Mouse (Mus musculus) G1E (cell line): Measurements from ENCODE around the gene Bcas2. TPM values are rescaled to one million over a fixed set of nuclear protein-coding genes. Genes with fewer than 3 reads are reported as not detected.
"Not testable (repeated sequence)": the region's sequence is repeated elsewhere in the genome, so short reads cannot be mapped to it uniquely, and the experiment has no call there.

Experiments used
- ATAC-seq: 2 replicates; pipeline ENCODE4 v1.8.0; 2016; ENCODE audit warnings: mild to moderate bottlenecking; ENCODE audit not compliant: insufficient number of reproducible peaks, poor library complexity, low FRiP score, severe bottlenecking; ENCODE audit errors: extremely low read depth
- DNase-seq: peaks from one replicate; pipeline ENCODE4 v3.0.0; 2012; ENCODE audit warnings: low spot score
- H3K27me3 ChIP-seq: 2 replicates; pipeline ENCODE4 v1.6.1; 2012; ENCODE audit warnings: mild to moderate bottlenecking, low read length, inconsistent platforms; ENCODE audit not compliant: insufficient read depth
- H3K36me3 ChIP-seq: replicated peaks from 2 replicates; pipeline ENCODE3; 2012; ENCODE audit warnings: mild to moderate bottlenecking, inconsistent platforms
- H3K4me1 ChIP-seq: 2 replicates; pipeline ENCODE4 v1.6.1; 2012; ENCODE audit warnings: low read depth, low read length, inconsistent platforms, mixed read lengths; ENCODE audit not compliant: insufficient read depth
- H3K4me3 ChIP-seq: 2 replicates; pipeline ENCODE4 v1.5.1; 2012; ENCODE audit warnings: low read depth, mild to moderate bottlenecking, inconsistent platforms, low read length, moderate library complexity, mixed read lengths
- H3K9me3 ChIP-seq: replicated peaks from 2 replicates; pipeline ENCODE4 v1.6.1; 2012; ENCODE audit warnings: inconsistent platforms
- CTCF ChIP-seq: IDR thresholded peaks from 2 replicates; pipeline ENCODE4 v1.5.1; 2012; ENCODE audit warnings: low read depth, low read length, inconsistent platforms, mixed read lengths
- GATA1 ChIP-seq: IDR thresholded peaks from 2 replicates; pipeline ENCODE4 v1.6.1; 2012; ENCODE audit warnings: borderline replicate concordance, low read length, inconsistent platforms, mixed read lengths
- GATA2 ChIP-seq: IDR thresholded peaks from 2 replicates; pipeline ENCODE4 v1.6.1; 2012; ENCODE audit warnings: low read depth, low read length, inconsistent platforms, borderline replicate concordance
- POLR2AphosphoS5 ChIP-seq: IDR thresholded peaks from 2 replicates; pipeline ENCODE4 v1.6.1; 2012; ENCODE audit warnings: low read depth, low read length, inconsistent platforms; ENCODE audit not compliant: insufficient replicate concordance
- TAL1 ChIP-seq: conservative IDR thresholded peaks from 2 replicates; pipeline ENCODE4 v1.6.1; 2012; ENCODE audit warnings: low read depth, low read length, inconsistent platforms, mixed read lengths
- polyA plus RNA-seq: library from polyadenylated mRNA; stranded (reverse); fragments of >175 nt; gene quantifications from 2 replicates; pipeline ENCODE4 v1.2.3, GENCODE M21; 2012
- total RNA-seq, 2 experiments: library from RNA; stranded (forward) in 1 of 2; stranded (reverse) in 1 of 2; fragments of 200-1000 nt in 1 of 2; fragments of >200 nt in 1 of 2; fragmentation: Nextera tagmentation in 1 of 2; gene quantifications; 2 replicates each; pipeline ENCODE4 v1.2.3; 2014 to 2017

Gene Bcas2
- total and polyA plus RNA-seq, 3 experiments: 110 to 292 (median 132) TPM

- ATAC-seq (no peak), DNase-seq (no peak)
- no peak overlapping the region for H3K4me3 ChIP-seq
- H3K4me1 ChIP-seq: peaks cover 19% of the 10 kb centered on the region
- H3K36me3 ChIP-seq: no peaks in the 10 kb centered on the region
- TF ChIP-seq POLR2AphosphoS5 (no peak), TAL1 (no peak), GATA2 (no peak), GATA1 (no peak), CTCF (no peak)
- H3K9me3 ChIP-seq: peaks cover 23% of the 10 kb centered on the region
- H3K27me3 ChIP-seq: no peaks in the 10 kb centered on the region
Observed at GRCm38 (mm10) chr3:103213537-103213936, 42.1 kb downstream of the Bcas2 start.

- no peak overlapping the region for H3K4me3 ChIP-seq
- peaks cover 17% of the 10 kb centered on the region for H3K4me1 ChIP-seq
- H3K27me3 ChIP-seq: no peaks in the 10 kb centered on the region
- DNase-seq: no peak
- TF ChIP-seq TAL1: no peak
- TF ChIP-seq GATA1: no peak
- TF ChIP-seq GATA2: no peak
- no peak for TF ChIP-seq POLR2AphosphoS5
- TF ChIP-seq CTCF: no peak
- ATAC-seq: no peak
- H3K36me3 ChIP-seq: no peaks in the 10 kb centered on the region
- peaks cover 25% of the 10 kb centered on the region for H3K9me3 ChIP-seq
Observed at GRCm38 (mm10) chr3:103214593-103215285, 43.3 kb downstream of the Bcas2 start.

GRCm38 (mm10) chr3:103215399-103215798, 43.9 kb downstream of the Bcas2 start:
- DNase-seq, H3K36me3 ChIP-seq, H3K4me3 ChIP-seq, ATAC-seq, H3K27me3 ChIP-seq: not testable (repeated sequence)
- H3K4me1 ChIP-seq: peaks cover 17% of the 10 kb centered on the region
- peaks cover 29% of the 10 kb centered on the region for H3K9me3 ChIP-seq

- no peak for TF ChIP-seq TAL1
- no peak for TF ChIP-seq CTCF
- TF ChIP-seq POLR2AphosphoS5: no peak
- TF ChIP-seq GATA1: no peak
- TF ChIP-seq GATA2: no peak
- DNase-seq: no peak
- Histone ChIP-seq H3K27me3 (no peaks in the 10 kb centered on the region), H3K36me3 (no peaks in the 10 kb centered on the region), H3K4me1 (no peaks in the 10 kb centered on the region), H3K4me3 (no peak overlapping the region), H3K9me3 (peaks cover 7% of the 10 kb centered on the region)
- no peak for ATAC-seq
Observed at GRCm38 (mm10) chr3:103221435-103221834, 50.0 kb downstream of the Bcas2 start.

DNA sequence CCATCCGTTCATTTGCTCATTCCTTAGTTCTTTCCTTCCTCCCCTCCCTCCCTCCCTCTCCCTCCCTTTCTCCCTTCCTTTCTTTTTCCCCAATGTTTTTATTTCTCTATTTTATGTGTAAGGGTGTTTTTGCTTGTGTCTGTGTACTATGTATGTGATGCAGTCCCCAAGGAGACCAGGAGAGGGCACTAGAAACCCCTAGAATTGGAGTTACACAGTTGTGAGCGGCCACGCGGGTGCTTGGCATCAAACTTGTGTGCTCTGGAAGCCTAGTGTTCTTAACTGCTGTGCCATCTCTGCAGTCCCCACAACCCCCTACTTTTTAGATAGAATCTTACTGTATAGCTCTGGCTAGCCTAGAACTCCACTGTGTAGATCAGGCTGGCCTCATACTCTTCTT, 52.3 kb downstream of the Bcas2 start:
- Histone ChIP-seq H3K27me3 (no peaks in the 10 kb centered on the region), H3K36me3 (no peaks in the 10 kb centered on the region), H3K9me3 (peaks cover 24% of the 10 kb centered on the region), H3K4me1 (no peaks in the 10 kb centered on the region), H3K4me3 (no peak overlapping the region)
- TF ChIP-seq POLR2AphosphoS5: no peak
- no peak for TF ChIP-seq GATA2
- no peak for DNase-seq
- ATAC-seq: no peak

DNA sequence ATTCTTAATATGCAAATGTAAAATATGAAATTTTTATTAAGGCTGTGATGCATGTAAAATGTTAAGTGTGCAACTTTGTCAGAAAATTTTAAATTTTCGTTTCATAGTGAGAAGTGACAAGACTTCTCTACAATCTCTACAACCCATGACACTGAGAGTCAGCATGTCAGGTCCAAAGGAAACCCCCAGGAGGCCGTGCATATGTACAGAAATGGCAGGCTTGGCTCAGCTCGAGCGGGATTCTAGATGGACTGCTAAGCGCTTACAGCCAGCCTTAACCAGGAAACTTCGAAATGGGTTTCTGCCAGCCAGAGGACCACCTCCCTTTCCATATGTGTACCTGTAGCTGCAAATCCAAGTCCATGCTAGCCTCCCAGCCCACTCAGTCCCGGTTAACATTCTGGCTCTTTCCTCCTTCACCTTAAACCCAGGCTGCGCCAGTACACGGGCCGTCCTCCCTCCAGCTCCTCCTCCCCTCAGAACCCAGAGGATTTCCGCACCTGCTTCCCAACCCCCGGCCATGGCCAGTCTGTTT, 52.8 kb downstream of the Bcas2 start:
- ATAC-seq (no peak), DNase-seq (no peak)
- Histone ChIP-seq H3K36me3 (no peaks in the 10 kb centered on the region), H3K27me3 (no peaks in the 10 kb centered on the region), H3K4me1 (no peaks in the 10 kb centered on the region), H3K4me3 (no peak overlapping the region), H3K9me3 (peaks cover 28% of the 10 kb centered on the region)
- TF ChIP-seq GATA2 (no peak), TAL1 (no peak), CTCF (no peak), POLR2AphosphoS5 (no peak), GATA1 (no peak)

DNA sequence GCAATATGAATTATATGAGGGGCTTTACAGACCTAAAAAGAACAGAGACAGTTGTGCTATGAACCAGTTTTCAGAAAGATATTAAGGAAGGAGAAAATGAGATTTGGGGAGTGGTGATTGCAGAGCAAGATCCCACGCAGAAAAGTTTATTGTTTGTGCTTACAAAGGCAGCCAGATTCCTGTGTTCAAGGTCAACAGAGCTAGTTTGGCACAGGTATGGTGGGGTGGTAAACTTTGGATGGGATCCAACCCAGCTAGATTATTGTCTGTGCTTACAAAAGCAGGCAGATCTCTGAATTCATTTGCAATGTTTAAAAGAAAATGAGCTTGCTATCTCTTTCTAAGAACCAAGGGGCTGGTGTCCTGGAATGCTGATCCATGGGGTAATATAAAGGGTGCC, 56.3 kb downstream of the Bcas2 start:
- ATAC-seq (no peak), DNase-seq (no peak)
- Histone ChIP-seq H3K9me3 (peaks cover 25% of the 10 kb centered on the region), H3K27me3 (no peaks in the 10 kb centered on the region), H3K36me3 (no peaks in the 10 kb centered on the region), H3K4me1 (no peaks in the 10 kb centered on the region), H3K4me3 (no peak overlapping the region)
- TF ChIP-seq CTCF (no peak), GATA2 (no peak), POLR2AphosphoS5 (no peak), TAL1 (no peak), GATA1 (no peak)

Other genes with a start within 250 kb of the Bcas2 start
- not detected in 2 replicates for gene Sycp1, start 235.6 kb upstream of the Bcas2 start, total RNA-seq (2014; fragmentation: Nextera tagmentation)
- gene Sycp1, start 235.6 kb upstream of the Bcas2 start, total RNA-seq (2017): 0.06 and 0.22 TPM in 2 replicates
- gene Sycp1, start 235.6 kb upstream of the Bcas2 start, polyA plus RNA-seq: not detected in 2 replicates
- gene Nr1h5, start 207.5 kb upstream of the Bcas2 start, total RNA-seq (2014; fragmentation: Nextera tagmentation): not detected in 2 replicates
- not detected in 2 replicates for gene Nr1h5, start 207.5 kb upstream of the Bcas2 start, total RNA-seq (2017)
- not detected in 2 replicates for gene Nr1h5, start 207.5 kb upstream of the Bcas2 start, polyA plus RNA-seq
- 32.0 and 43.6 TPM in 2 replicates for gene Sike1, start 175.9 kb upstream of the Bcas2 start, total RNA-seq (2014; fragmentation: Nextera tagmentation)
- 36.4 and 39.8 TPM in 2 replicates for gene Sike1, start 175.9 kb upstream of the Bcas2 start, total RNA-seq (2017)
- gene Sike1, start 175.9 kb upstream of the Bcas2 start, polyA plus RNA-seq: 2.7 and 3.8 TPM in 2 replicates
- gene Csde1, start 151.2 kb upstream of the Bcas2 start, total RNA-seq (2014; fragmentation: Nextera tagmentation): 459 and 468 TPM in 2 replicates
- 384 and 537 TPM in 2 replicates for gene Csde1, start 151.2 kb upstream of the Bcas2 start, total RNA-seq (2017)
- gene Csde1, start 151.2 kb upstream of the Bcas2 start, polyA plus RNA-seq: 8.5 and 12.6 TPM in 2 replicates
- gene Nras, start 113.4 kb upstream of the Bcas2 start, total RNA-seq (2014; fragmentation: Nextera tagmentation): 109 and 132 TPM in 2 replicates
- 131 and 146 TPM in 2 replicates for gene Nras, start 113.4 kb upstream of the Bcas2 start, total RNA-seq (2017)
- 5.9 and 6.3 TPM in 2 replicates for gene Nras, start 113.4 kb upstream of the Bcas2 start, polyA plus RNA-seq
- gene Ampd1, start 97.6 kb upstream of the Bcas2 start, total RNA-seq (2014; fragmentation: Nextera tagmentation): not detected in 2 replicates
- gene Ampd1, start 97.6 kb upstream of the Bcas2 start, total RNA-seq (2017): 0.23 and 0.49 TPM in 2 replicates
- not detected in 2 replicates for gene Ampd1, start 97.6 kb upstream of the Bcas2 start, polyA plus RNA-seq
- gene Dennd2c, start 69.1 kb upstream of the Bcas2 start, total RNA-seq (2014; fragmentation: Nextera tagmentation): 6.0 and 14.1 TPM in 2 replicates
- gene Dennd2c, start 69.1 kb upstream of the Bcas2 start, total RNA-seq (2017): 5.3 and 7.2 TPM in 2 replicates
- 0.23 and 0.35 TPM in 2 replicates for gene Dennd2c, start 69.1 kb upstream of the Bcas2 start, polyA plus RNA-seq
- 188 and 278 TPM in 2 replicates for gene Trim33, start 107.6 kb downstream of the Bcas2 start, total RNA-seq (2014; fragmentation: Nextera tagmentation)
- 93.7 and 103 TPM in 2 replicates for gene Trim33, start 107.6 kb downstream of the Bcas2 start, total RNA-seq (2017)
- 7.7 and 7.9 TPM in 2 replicates for gene Trim33, start 107.6 kb downstream of the Bcas2 start, polyA plus RNA-seq